Mouse (Mus musculus) heart, adult 11 months (tissue): Measurements from ENCODE around the gene Mpp3.

ENCODE experiments used
- DNase-seq: peaks from one replicate; pipeline ENCODE4 v3.0.0; 2022

Gene Mpp3

GRCm38 (mm10) chr11:102039487-102040137, 11.4 kb upstream of the Mpp3 start:
- DNase-seq, result peak; percentile 95

GRCm38 (mm10) chr11:102037789-102038188, 9.5 kb upstream of the Mpp3 start:
- DNase-seq, result peak; percentile 70

- DNase-seq, result no peak
Measured at GRCm38 (mm10) chr11:102036336-102036735, 8.1 kb upstream of the Mpp3 start.

GRCm38 (mm10) chr11:102035456-102035960, 7.2 kb upstream of the Mpp3 start:
- DNase-seq, result no peak

GRCm38 (mm10) chr11:102034887-102035286, 6.6 kb upstream of the Mpp3 start:
- peak; percentile 75 for DNase-seq

- no peak for DNase-seq
Measured at GRCm38 (mm10) chr11:102033055-102033591, 4.9 kb upstream of the Mpp3 start.

- no peak for DNase-seq
Measured at GRCm38 (mm10) chr11:102031149-102031548, 2.9 kb upstream of the Mpp3 start.

- no peak for DNase-seq
Measured at GRCm38 (mm10) chr11:102029966-102030365, 1.7 kb upstream of the Mpp3 start.

- no peak for DNase-seq
Measured at GRCm38 (mm10) chr11:102029304-102029703, 1.0 kb upstream of the Mpp3 start.

GRCm38 (mm10) chr11:102027361-102028017, 772 bp downstream of the Mpp3 start:
- no peak for DNase-seq

GRCm38 (mm10) chr11:102026694-102027360, 1.4 kb downstream of the Mpp3 start:
- DNase-seq, result peak; percentile 98

- peak; percentile 90 for DNase-seq
Measured at GRCm38 (mm10) chr11:102025991-102026660, 2.1 kb downstream of the Mpp3 start.

GRCm38 (mm10) chr11:102025354-102025753, 2.9 kb downstream of the Mpp3 start:
- DNase-seq, result no peak

- no peak for DNase-seq
Measured at GRCm38 (mm10) chr11:102024875-102025274, 3.4 kb downstream of the Mpp3 start.

- DNase-seq, result no peak
Measured at GRCm38 (mm10) chr11:102024084-102024758, 4.0 kb downstream of the Mpp3 start.

GRCm38 (mm10) chr11:102023406-102023805, 4.9 kb downstream of the Mpp3 start:
- DNase-seq, result no peak

GRCm38 (mm10) chr11:102021196-102021595, 7.1 kb downstream of the Mpp3 start:
- DNase-seq, result no peak

GRCm38 (mm10) chr11:102019736-102020135, 8.5 kb downstream of the Mpp3 start:
- DNase-seq, result no peak

GRCm38 (mm10) chr11:102016136-102016535, 12.1 kb downstream of the Mpp3 start:
- DNase-seq, result peak; percentile 95

GRCm38 (mm10) chr11:102015472-102015871, 12.8 kb downstream of the Mpp3 start:
- DNase-seq, result peak; percentile 83

GRCm38 (mm10) chr11:102013201-102013600, 15.1 kb downstream of the Mpp3 start:
- DNase-seq, result no peak

- no peak for DNase-seq
Measured at GRCm38 (mm10) chr11:102011510-102011909, 16.8 kb downstream of the Mpp3 start.
